Mouse (Mus musculus): ENCODE data around the gene E130114P18Rik. TPM values are rescaled to one million over a fixed set of nuclear protein-coding genes. Genes with fewer than 3 reads are reported as not detected.

Gene E130114P18Rik
- polyA plus RNA-seq, 1 experiment from 2014 or later, result 0.60 TPM

- Histone ChIP-seq H3K27me3 (replicated peaks; ENCODE audit: control insufficient read depth, insufficient read depth, low read length) (no peaks in the 10 kb centered on the region), H3K27ac (ENCODE audit: low read depth, low read length) (no peak overlapping the region), H3K4me1 (replicated peaks; ENCODE audit: control insufficient read depth, insufficient read depth, low read length) (no peaks in the 10 kb centered on the region; the same call in 1 of the 2 replicates), H3K4me3 (ENCODE audit: low read depth, low read length) (no peak overlapping the region), H3K9me3 (ENCODE audit: control insufficient read depth, low read length) (no peaks in the 10 kb centered on the region), H3K4me2 (no peak overlapping the region), H3K36me3 (ENCODE audit: control insufficient read depth, insufficient read depth, low read length) (no peaks in the 10 kb centered on the region), H3K9ac (ENCODE audit: low read depth, low read length) (no peak overlapping the region)
- DNase-seq (ENCODE audit: low spot score) (no peak), ATAC-seq (replicated peaks; ENCODE audit: low FRiP score) (no peak)
- 81% methylated on average over 8 of the region's 8 CpGs for whole genome bisulfite sequencing
Measured at GRCm38 (mm10) chr4:97819101-97819500, 41.2 kb upstream of the E130114P18Rik start.

- H3K4me1 ChIP-seq (replicated peaks; ENCODE audit: control insufficient read depth, insufficient read depth, low read length), result no peaks in the 10 kb centered on the region; the same call in 1 of the 2 replicates
- ATAC-seq (replicated peaks; ENCODE audit: low FRiP score), result no peak
Measured at GRCm38 (mm10) chr4:97818498-97818897, 40.6 kb upstream of the E130114P18Rik start.

GRCm38 (mm10) chr4:97817741-97818140 is 39.9 kb upstream of the E130114P18Rik start:
- Histone ChIP-seq H3K36me3 (ENCODE audit: control insufficient read depth, insufficient read depth, low read length) (no peaks in the 10 kb centered on the region), H3K9ac (ENCODE audit: low read depth, low read length) (no peak overlapping the region), H3K27ac (ENCODE audit: low read depth, low read length) (no peak overlapping the region), H3K4me1 (replicated peaks; ENCODE audit: control insufficient read depth, insufficient read depth, low read length) (no peaks in the 10 kb centered on the region; the same call in 1 of the 2 replicates), H3K4me2 (no peak overlapping the region), H3K27me3 (replicated peaks; ENCODE audit: control insufficient read depth, insufficient read depth, low read length) (no peaks in the 10 kb centered on the region), H3K4me3 (ENCODE audit: low read depth, low read length) (no peak overlapping the region), H3K9me3 (ENCODE audit: control insufficient read depth, low read length) (no peaks in the 10 kb centered on the region)
- WGBS, result 77% methylated on average over 1 of the region's 1 CpGs
- ATAC-seq (replicated peaks; ENCODE audit: low FRiP score) (no peak), DNase-seq (ENCODE audit: low spot score) (no peak)

More at GRCm38 (mm10) chr4:97818498-97818897, 40.6 kb upstream of the E130114P18Rik start:
- no peak overlapping the region for H3K4me3 ChIP-seq (ENCODE audit: low read depth, low read length)
- no peaks in the 10 kb centered on the region for H3K36me3 ChIP-seq (ENCODE audit: control insufficient read depth, insufficient read depth, low read length)
- no peaks in the 10 kb centered on the region for H3K27me3 ChIP-seq (replicated peaks; ENCODE audit: control insufficient read depth, insufficient read depth, low read length)
- 83% methylated on average over 3 of the region's 3 CpGs for WGBS
- no peak overlapping the region for H3K4me2 ChIP-seq
- H3K9ac ChIP-seq (ENCODE audit: low read depth, low read length), result no peak overlapping the region
- H3K27ac ChIP-seq (ENCODE audit: low read depth, low read length), result no peak overlapping the region
- H3K9me3 ChIP-seq (ENCODE audit: control insufficient read depth, low read length), result no peaks in the 10 kb centered on the region
- DNase-seq (ENCODE audit: low spot score), result no peak

- H3K27me3 ChIP-seq (replicated peaks; ENCODE audit: control insufficient read depth, insufficient read depth, low read length), result no peaks in the 10 kb centered on the region
- ATAC-seq (replicated peaks; ENCODE audit: low FRiP score) (no peak), DNase-seq (ENCODE audit: low spot score) (no peak)
- H3K9me3 ChIP-seq (ENCODE audit: control insufficient read depth, low read length), result no peaks in the 10 kb centered on the region
- no peak overlapping the region for H3K4me3 ChIP-seq (ENCODE audit: low read depth, low read length)
- no peak overlapping the region for H3K27ac ChIP-seq (ENCODE audit: low read depth, low read length)
- H3K4me2 ChIP-seq, result no peak overlapping the region
- no peak overlapping the region for H3K9ac ChIP-seq (ENCODE audit: low read depth, low read length)
- no peaks in the 10 kb centered on the region; the same call in 1 of the 2 replicates for H3K4me1 ChIP-seq (replicated peaks; ENCODE audit: control insufficient read depth, insufficient read depth, low read length)
- no peaks in the 10 kb centered on the region for H3K36me3 ChIP-seq (ENCODE audit: control insufficient read depth, insufficient read depth, low read length)
- WGBS, result 79% methylated on average over 3 of the region's 3 CpGs
Measured at GRCm38 (mm10) chr4:97816753-97817152, 38.9 kb upstream of the E130114P18Rik start.

- no peak overlapping the region for H3K4me3 ChIP-seq (ENCODE audit: low read depth, low read length)
- H3K4me1 ChIP-seq (replicated peaks; ENCODE audit: control insufficient read depth, insufficient read depth, low read length), result no peaks in the 10 kb centered on the region; the same call in 1 of the 2 replicates
- no peak overlapping the region for H3K27ac ChIP-seq (ENCODE audit: low read depth, low read length)
- no peaks in the 10 kb centered on the region for H3K27me3 ChIP-seq (replicated peaks; ENCODE audit: control insufficient read depth, insufficient read depth, low read length)
- no peaks in the 10 kb centered on the region for H3K36me3 ChIP-seq (ENCODE audit: control insufficient read depth, insufficient read depth, low read length)
- DNase-seq (ENCODE audit: low spot score) (no peak), ATAC-seq (replicated peaks; ENCODE audit: low FRiP score) (no peak)
- no peak overlapping the region for H3K9ac ChIP-seq (ENCODE audit: low read depth, low read length)
- H3K4me2 ChIP-seq, result no peak overlapping the region
- H3K9me3 ChIP-seq (ENCODE audit: control insufficient read depth, low read length), result no peaks in the 10 kb centered on the region
Measured at GRCm38 (mm10) chr4:97816001-97816400, 38.1 kb upstream of the E130114P18Rik start.

DNA sequence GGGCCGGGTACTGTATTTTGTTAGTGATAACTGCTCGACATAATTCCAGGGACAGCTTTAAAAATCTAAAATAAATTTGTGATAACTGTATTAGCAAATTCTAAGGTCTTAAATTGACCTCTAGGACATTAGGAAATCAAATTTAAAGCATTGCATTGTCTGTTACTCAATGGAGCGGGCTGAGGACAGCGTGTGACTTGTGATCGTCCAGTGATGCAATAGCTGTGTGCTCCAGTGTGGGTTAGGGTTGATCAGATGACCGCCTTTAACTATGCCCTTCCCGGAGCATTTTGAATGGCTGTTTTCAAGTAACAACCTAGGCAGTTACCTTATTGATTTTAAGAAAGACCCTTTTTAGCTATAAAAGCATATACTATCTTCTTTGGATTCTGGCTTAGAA is 36.6 kb upstream of the E130114P18Rik start:
- no peak overlapping the region for H3K27ac ChIP-seq (ENCODE audit: low read depth, low read length)
- ATAC-seq (replicated peaks; ENCODE audit: low FRiP score), result no peak

DNA sequence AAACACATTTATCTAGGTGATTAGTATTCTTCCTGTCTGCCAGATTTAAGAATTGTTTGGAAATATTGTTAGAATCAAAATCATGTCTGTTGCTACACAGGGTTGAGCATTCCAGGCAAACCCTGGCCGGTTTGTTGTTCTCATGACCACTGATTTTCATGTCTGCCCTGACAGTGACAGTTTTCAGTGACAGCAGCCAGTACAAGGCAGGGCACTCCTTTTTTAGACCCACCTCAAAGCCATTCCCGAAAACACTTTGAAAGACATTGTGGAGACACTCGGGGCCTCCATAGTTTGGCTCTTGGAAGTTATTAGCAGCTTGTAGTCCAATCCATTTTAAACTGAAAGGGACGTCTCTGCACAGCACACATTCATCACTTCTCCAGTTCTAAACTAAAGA is 36.1 kb upstream of the E130114P18Rik start:
- WGBS, result 71% methylated on average over 4 of the region's 4 CpGs
- no peak overlapping the region for H3K4me3 ChIP-seq (ENCODE audit: low read depth, low read length)
- H3K27me3 ChIP-seq (replicated peaks; ENCODE audit: control insufficient read depth, insufficient read depth, low read length), result no peaks in the 10 kb centered on the region
- no peaks in the 10 kb centered on the region for H3K36me3 ChIP-seq (ENCODE audit: control insufficient read depth, insufficient read depth, low read length)
- ATAC-seq (replicated peaks; ENCODE audit: low FRiP score), result no peak
- 0 out of 2 replicates have a peak, but pooled peaks cover 3% of the 10 kb centered on the region for H3K4me1 ChIP-seq (replicated peaks; ENCODE audit: control insufficient read depth, insufficient read depth, low read length)
- no peak for DNase-seq (ENCODE audit: low spot score)
- H3K27ac ChIP-seq (ENCODE audit: low read depth, low read length), result no peak overlapping the region
- H3K4me2 ChIP-seq, result no peak overlapping the region
- no peak overlapping the region for H3K9ac ChIP-seq (ENCODE audit: low read depth, low read length)
- no peaks in the 10 kb centered on the region for H3K9me3 ChIP-seq (ENCODE audit: control insufficient read depth, low read length)

More for the DNA sequence above, 36.6 kb upstream of the E130114P18Rik start:
- DNase-seq (ENCODE audit: low spot score), result no peak
- Histone ChIP-seq H3K4me3 (ENCODE audit: low read depth, low read length) (no peak overlapping the region), H3K9ac (ENCODE audit: low read depth, low read length) (no peak overlapping the region), H3K4me1 (replicated peaks; ENCODE audit: control insufficient read depth, insufficient read depth, low read length) (0 out of 2 replicates have a peak, but pooled peaks cover 2% of the 10 kb centered on the region), H3K4me2 (no peak overlapping the region), H3K9me3 (ENCODE audit: control insufficient read depth, low read length) (no peaks in the 10 kb centered on the region), H3K36me3 (ENCODE audit: control insufficient read depth, insufficient read depth, low read length) (no peaks in the 10 kb centered on the region), H3K27me3 (replicated peaks; ENCODE audit: control insufficient read depth, insufficient read depth, low read length) (no peaks in the 10 kb centered on the region)
- WGBS, result 81% methylated on average over 7 of the region's 7 CpGs

DNA sequence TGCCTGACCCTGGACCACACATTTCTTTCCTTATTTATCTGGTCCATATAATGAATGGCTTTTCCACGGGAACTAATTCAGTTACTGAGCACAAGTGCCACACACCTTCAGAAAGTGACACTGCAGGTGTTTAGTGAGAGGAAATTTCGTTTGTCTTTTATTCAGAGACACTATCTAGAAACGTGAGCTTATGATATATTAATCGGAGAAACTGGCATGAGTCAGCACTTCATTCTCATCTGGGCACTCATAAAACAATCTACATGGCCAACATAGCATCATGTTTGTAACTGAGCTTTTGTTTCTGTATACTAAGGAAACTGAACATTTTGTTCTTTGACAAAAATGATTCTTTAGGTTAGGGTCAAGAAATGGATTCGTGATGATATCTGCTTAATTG is 35.2 kb upstream of the E130114P18Rik start:
- Histone ChIP-seq H3K36me3 (ENCODE audit: control insufficient read depth, insufficient read depth, low read length) (no peaks in the 10 kb centered on the region), H3K9ac (ENCODE audit: low read depth, low read length) (no peak overlapping the region), H3K27me3 (replicated peaks; ENCODE audit: control insufficient read depth, insufficient read depth, low read length) (no peaks in the 10 kb centered on the region), H3K27ac (ENCODE audit: low read depth, low read length) (no peak overlapping the region), H3K4me2 (no peak overlapping the region), H3K9me3 (ENCODE audit: control insufficient read depth, low read length) (no peaks in the 10 kb centered on the region), H3K4me3 (ENCODE audit: low read depth, low read length) (no peak overlapping the region), H3K4me1 (replicated peaks; ENCODE audit: control insufficient read depth, insufficient read depth, low read length) (0 out of 2 replicates have a peak, but pooled peaks cover 3% of the 10 kb centered on the region)
- no peak for DNase-seq (ENCODE audit: low spot score)
- 70% methylated on average over 5 of the region's 5 CpGs for WGBS
- ATAC-seq (replicated peaks; ENCODE audit: low FRiP score), result no peak

GRCm38 (mm10) chr4:97810348-97810939 is 32.6 kb upstream of the E130114P18Rik start:
- Histone ChIP-seq H3K9me3 (ENCODE audit: control insufficient read depth, low read length) (no peaks in the 10 kb centered on the region), H3K36me3 (ENCODE audit: control insufficient read depth, insufficient read depth, low read length) (no peaks in the 10 kb centered on the region), H3K27ac (ENCODE audit: low read depth, low read length) (no peak overlapping the region), H3K4me1 (replicated peaks; ENCODE audit: control insufficient read depth, insufficient read depth, low read length) (0 out of 2 replicates have a peak, but pooled peaks cover 3% of the 10 kb centered on the region), H3K9ac (ENCODE audit: low read depth, low read length) (no peak overlapping the region), H3K4me2 (no peak overlapping the region), H3K4me3 (ENCODE audit: low read depth, low read length) (no peak overlapping the region), H3K27me3 (replicated peaks; ENCODE audit: control insufficient read depth, insufficient read depth, low read length) (no peaks in the 10 kb centered on the region)
- DNase-seq (ENCODE audit: low spot score) (no peak), ATAC-seq (replicated peaks; ENCODE audit: low FRiP score) (no peak)
- WGBS, result 72% methylated on average over 7 of the region's 7 CpGs
